Mouse (Mus musculus): ENCODE measurements around the gene Rpl3. TPM values are rescaled to one million over a fixed set of nuclear protein-coding genes. Genes with fewer than 3 reads are reported as not detected.

The Rpl3 gene
- polyA plus RNA-seq, 1 experiment from 2014 or later = 1,289 TPM

- H3K4me1 ChIP-seq (ENCODE audit: control insufficient read depth, insufficient read depth, low read length) = no peaks in the 10 kb centered on the region
- no peak for ATAC-seq (replicated peaks; ENCODE audit: insufficient number of reproducible peaks, low FRiP score, low TSS enrichment, low read depth)
- 87% methylated on average over 10 of the region's 10 CpGs for WGBS
These were observed 47.4 kb downstream of the Rpl3 start for GRCm38 (mm10) chr15:80044249-80044648.

GRCm38 (mm10) chr15:80042152-80042551 is 49.5 kb downstream of the Rpl3 start:
- no peak for ATAC-seq (replicated peaks; ENCODE audit: insufficient number of reproducible peaks, low FRiP score, low TSS enrichment, low read depth)
- H3K4me3 ChIP-seq (ENCODE audit: low read depth, low read length) = no peak overlapping the region
- no peaks in the 10 kb centered on the region for H3K9me3 ChIP-seq (replicated peaks; ENCODE audit: control insufficient read depth, low read length)
- no peak for DNase-seq (ENCODE audit: low spot score)
- no peaks in the 10 kb centered on the region for H3K4me1 ChIP-seq (ENCODE audit: control insufficient read depth, insufficient read depth, low read length)
- no peaks in the 10 kb centered on the region for H3K36me3 ChIP-seq (replicated peaks; ENCODE audit: control insufficient read depth, insufficient read depth, low read depth, low read length)
- H3K27me3 ChIP-seq (ENCODE audit: control insufficient read depth, insufficient read depth, low read length) = no peaks in the 10 kb centered on the region
- no peak overlapping the region for H3K4me2 ChIP-seq (ENCODE audit: low read depth, low read length)
- WGBS = 66% methylated on average over 4 of the region's 4 CpGs
- no peak overlapping the region for H3K27ac ChIP-seq (replicated peaks; ENCODE audit: low read depth, low read length)
- H3K9ac ChIP-seq (replicated peaks; ENCODE audit: low read length) = no peak overlapping the region

More at GRCm38 (mm10) chr15:80044249-80044648, 47.4 kb downstream of the Rpl3 start:
- no peaks in the 10 kb centered on the region for H3K36me3 ChIP-seq (replicated peaks; ENCODE audit: control insufficient read depth, insufficient read depth, low read depth, low read length)
- no peak overlapping the region for H3K4me2 ChIP-seq (ENCODE audit: low read depth, low read length)
- no peak for DNase-seq (ENCODE audit: low spot score)
- H3K27ac ChIP-seq (replicated peaks; ENCODE audit: low read depth, low read length) = no peak overlapping the region
- no peaks in the 10 kb centered on the region for H3K27me3 ChIP-seq (ENCODE audit: control insufficient read depth, insufficient read depth, low read length)
- H3K9me3 ChIP-seq (replicated peaks; ENCODE audit: control insufficient read depth, low read length) = no peaks in the 10 kb centered on the region
- H3K9ac ChIP-seq (replicated peaks; ENCODE audit: low read length) = no peak overlapping the region
- no peak overlapping the region for H3K4me3 ChIP-seq (ENCODE audit: low read depth, low read length)

GRCm38 (mm10) chr15:80038110-80038391 is 53.6 kb downstream of the Rpl3 start:
- H3K4me2 ChIP-seq (ENCODE audit: low read depth, low read length) = no peak overlapping the region
- ATAC-seq (replicated peaks; ENCODE audit: insufficient number of reproducible peaks, low FRiP score, low TSS enrichment, low read depth) = no peak
- DNase-seq (ENCODE audit: low spot score) = no peak
- H3K4me1 ChIP-seq (ENCODE audit: control insufficient read depth, insufficient read depth, low read length) = no peaks in the 10 kb centered on the region
- no peaks in the 10 kb centered on the region for H3K27me3 ChIP-seq (ENCODE audit: control insufficient read depth, insufficient read depth, low read length)
- no peak overlapping the region for H3K4me3 ChIP-seq (ENCODE audit: low read depth, low read length)
- no peak overlapping the region for H3K27ac ChIP-seq (replicated peaks; ENCODE audit: low read depth, low read length)
- 80% methylated on average over 2 of the region's 2 CpGs for WGBS
- H3K9ac ChIP-seq (replicated peaks; ENCODE audit: low read length) = no peak overlapping the region
- H3K36me3 ChIP-seq (replicated peaks; ENCODE audit: control insufficient read depth, insufficient read depth, low read depth, low read length) = no peaks in the 10 kb centered on the region
- no peaks in the 10 kb centered on the region for H3K9me3 ChIP-seq (replicated peaks; ENCODE audit: control insufficient read depth, low read length)

DNA sequence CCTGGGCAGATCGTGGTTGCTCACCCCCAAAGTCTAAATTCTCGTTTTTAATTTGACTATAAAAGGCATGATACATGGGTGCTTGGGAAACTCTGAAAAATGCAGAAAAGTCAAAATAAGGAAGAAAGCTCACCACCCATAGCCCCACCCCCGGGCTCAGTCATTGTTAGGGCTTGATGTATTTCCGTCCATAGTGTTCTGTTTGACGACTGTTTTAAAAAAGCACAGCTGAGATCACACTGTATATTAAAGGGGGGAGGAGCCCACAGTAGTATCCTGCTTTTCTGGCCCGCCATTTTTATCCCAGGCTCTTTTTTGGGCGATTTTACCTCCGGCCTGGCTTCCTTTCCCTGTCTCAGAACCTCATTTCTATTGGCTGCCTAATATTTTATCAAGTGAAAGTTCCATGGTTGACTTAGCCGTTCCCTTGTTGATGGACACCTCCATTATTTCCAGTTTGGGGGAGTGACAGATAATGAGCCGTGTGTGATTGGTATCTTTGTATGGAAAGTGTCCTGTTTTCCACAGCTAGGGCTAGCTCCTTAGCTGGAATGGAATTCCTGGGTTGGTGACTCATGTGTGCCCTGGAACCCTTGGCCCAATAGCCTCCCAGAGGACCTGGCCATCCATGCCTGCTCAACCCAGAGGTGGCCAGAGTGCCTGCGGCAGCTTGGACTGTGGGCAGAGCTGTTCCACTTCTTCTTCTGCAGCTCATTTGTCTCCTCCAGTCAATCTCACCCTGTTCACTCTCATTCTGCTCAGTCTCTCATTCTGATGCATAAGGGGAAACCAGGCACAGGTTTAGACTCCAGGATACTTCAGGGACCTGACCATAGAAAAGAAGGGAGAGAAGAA is 54.2 kb downstream of the Rpl3 start:
- Histone ChIP-seq H3K4me2 (ENCODE audit: low read depth, low read length) (no peak overlapping the region), H3K4me3 (ENCODE audit: low read depth, low read length) (no peak overlapping the region), H3K27me3 (ENCODE audit: control insufficient read depth, insufficient read depth, low read length) (no peaks in the 10 kb centered on the region), H3K27ac (replicated peaks; ENCODE audit: low read depth, low read length) (no peak overlapping the region), H3K9ac (replicated peaks; ENCODE audit: low read length) (no peak overlapping the region), H3K36me3 (replicated peaks; ENCODE audit: control insufficient read depth, insufficient read depth, low read depth, low read length) (no peaks in the 10 kb centered on the region), H3K4me1 (ENCODE audit: control insufficient read depth, insufficient read depth, low read length) (no peaks in the 10 kb centered on the region), H3K9me3 (replicated peaks; ENCODE audit: control insufficient read depth, low read length) (no peaks in the 10 kb centered on the region)
- DNase-seq (ENCODE audit: low spot score) = no peak
- no peak for ATAC-seq (replicated peaks; ENCODE audit: insufficient number of reproducible peaks, low FRiP score, low TSS enrichment, low read depth)
- WGBS = 79% methylated on average over 11 of the region's 11 CpGs

GRCm38 (mm10) chr15:80035341-80035885 is 56.3 kb downstream of the Rpl3 start:
- Histone ChIP-seq H3K27ac (replicated peaks; ENCODE audit: low read depth, low read length) (no peak overlapping the region), H3K4me2 (ENCODE audit: low read depth, low read length) (no peak overlapping the region), H3K27me3 (ENCODE audit: control insufficient read depth, insufficient read depth, low read length) (no peaks in the 10 kb centered on the region), H3K9ac (replicated peaks; ENCODE audit: low read length) (no peak overlapping the region), H3K4me1 (ENCODE audit: control insufficient read depth, insufficient read depth, low read length) (no peaks in the 10 kb centered on the region), H3K4me3 (ENCODE audit: low read depth, low read length) (no peak overlapping the region), H3K9me3 (replicated peaks; ENCODE audit: control insufficient read depth, low read length) (no peaks in the 10 kb centered on the region), H3K36me3 (replicated peaks; ENCODE audit: control insufficient read depth, insufficient read depth, low read depth, low read length) (no peaks in the 10 kb centered on the region)
- WGBS = 82% methylated on average over 6 of the region's 6 CpGs
- DNase-seq (ENCODE audit: low spot score) (no peak), ATAC-seq (replicated peaks; ENCODE audit: insufficient number of reproducible peaks, low FRiP score, low TSS enrichment, low read depth) (no peak)

DNA sequence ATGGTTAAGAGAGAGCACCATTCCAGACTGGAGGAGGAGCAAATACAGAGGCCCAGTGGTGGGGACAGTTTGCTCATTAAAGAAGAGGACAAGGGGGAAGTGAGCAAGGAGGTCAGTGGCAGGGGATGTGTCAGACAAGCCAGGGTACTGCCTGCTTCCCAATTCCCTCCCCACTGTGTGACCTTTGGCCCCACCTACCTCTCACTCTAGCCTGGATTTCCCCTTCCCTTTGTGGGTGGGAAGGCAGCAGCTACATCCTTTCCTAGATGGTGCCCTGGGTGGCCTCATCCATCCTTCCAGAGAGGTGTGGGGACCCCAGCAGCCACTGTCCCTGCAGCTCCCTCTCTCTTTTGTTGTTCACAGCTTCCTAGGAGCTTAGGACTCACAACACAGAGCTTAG is 56.8 kb downstream of the Rpl3 start:
- H3K9me3 ChIP-seq (replicated peaks; ENCODE audit: control insufficient read depth, low read length) = no peaks in the 10 kb centered on the region
- ATAC-seq (replicated peaks; ENCODE audit: insufficient number of reproducible peaks, low FRiP score, low TSS enrichment, low read depth) (no peak), DNase-seq (ENCODE audit: low spot score) (no peak)
- no peaks in the 10 kb centered on the region for H3K36me3 ChIP-seq (replicated peaks; ENCODE audit: control insufficient read depth, insufficient read depth, low read depth, low read length)
- no peak overlapping the region for H3K4me2 ChIP-seq (ENCODE audit: low read depth, low read length)
- no peak overlapping the region for H3K9ac ChIP-seq (replicated peaks; ENCODE audit: low read length)
- H3K4me1 ChIP-seq (ENCODE audit: control insufficient read depth, insufficient read depth, low read length) = no peaks in the 10 kb centered on the region
- no peaks in the 10 kb centered on the region for H3K27me3 ChIP-seq (ENCODE audit: control insufficient read depth, insufficient read depth, low read length)
- H3K27ac ChIP-seq (replicated peaks; ENCODE audit: low read depth, low read length) = no peak overlapping the region
- no peak overlapping the region for H3K4me3 ChIP-seq (ENCODE audit: low read depth, low read length)

DNA sequence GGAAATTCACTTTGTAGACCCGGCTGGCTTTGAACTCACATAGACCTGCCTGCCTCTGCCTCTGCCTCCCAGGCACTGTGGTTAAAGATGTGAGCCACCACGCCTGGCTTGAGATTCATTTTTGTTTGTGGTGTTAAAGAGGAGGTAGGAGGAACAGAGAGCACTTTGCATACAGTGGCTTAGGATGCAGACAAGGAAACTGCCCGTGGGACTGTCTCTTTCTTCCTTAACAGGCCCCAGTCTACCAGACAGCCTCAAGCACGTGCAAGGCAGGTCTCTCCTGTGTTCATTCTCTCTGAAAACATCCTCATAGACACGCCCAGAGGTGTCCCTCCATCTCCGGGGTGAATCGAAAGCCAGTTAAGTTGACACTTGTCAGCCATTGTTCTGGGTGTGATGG is 57.3 kb downstream of the Rpl3 start:
- Histone ChIP-seq H3K4me2 (ENCODE audit: low read depth, low read length) (no peak overlapping the region), H3K9me3 (replicated peaks; ENCODE audit: control insufficient read depth, low read length) (no peaks in the 10 kb centered on the region), H3K27ac (replicated peaks; ENCODE audit: low read depth, low read length) (no peak overlapping the region), H3K36me3 (replicated peaks; ENCODE audit: control insufficient read depth, insufficient read depth, low read depth, low read length) (no peaks in the 10 kb centered on the region), H3K27me3 (ENCODE audit: control insufficient read depth, insufficient read depth, low read length) (no peaks in the 10 kb centered on the region), H3K4me1 (ENCODE audit: control insufficient read depth, insufficient read depth, low read length) (no peaks in the 10 kb centered on the region), H3K4me3 (ENCODE audit: low read depth, low read length) (no peak overlapping the region), H3K9ac (replicated peaks; ENCODE audit: low read length) (no peak overlapping the region)
- ATAC-seq (replicated peaks; ENCODE audit: insufficient number of reproducible peaks, low FRiP score, low TSS enrichment, low read depth) (no peak), DNase-seq (ENCODE audit: low spot score) (no peak)
- WGBS = 70% methylated on average over 7 of the region's 7 CpGs

DNA sequence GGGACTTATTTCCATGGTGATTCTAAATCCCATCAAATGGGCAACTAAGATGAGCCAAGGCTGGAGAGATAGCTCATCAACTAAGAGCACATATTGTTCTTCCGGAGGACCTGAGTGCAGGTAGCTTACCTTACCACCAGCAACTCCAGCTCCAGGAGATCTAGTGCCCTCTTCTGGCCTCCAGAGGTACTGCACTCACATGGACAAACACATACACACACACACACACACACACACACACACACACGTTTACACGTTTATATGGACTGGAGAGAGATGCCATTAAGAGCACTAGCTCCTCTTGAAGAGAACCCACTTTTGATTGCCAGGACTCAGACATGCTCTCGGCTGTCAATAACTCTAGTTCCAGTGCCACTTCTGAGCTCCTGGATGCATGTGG is 60.5 kb downstream of the Rpl3 start:
- no peak for ATAC-seq (replicated peaks; ENCODE audit: insufficient number of reproducible peaks, low FRiP score, low TSS enrichment, low read depth)
- 81% methylated on average over 4 of the region's 4 CpGs for WGBS
- no peaks in the 10 kb centered on the region for H3K27me3 ChIP-seq (ENCODE audit: control insufficient read depth, insufficient read depth, low read length)
- no peak overlapping the region for H3K4me3 ChIP-seq (ENCODE audit: low read depth, low read length)
- no peaks in the 10 kb centered on the region for H3K9me3 ChIP-seq (replicated peaks; ENCODE audit: control insufficient read depth, low read length)
- no peak overlapping the region for H3K4me2 ChIP-seq (ENCODE audit: low read depth, low read length)
- no peak for DNase-seq (ENCODE audit: low spot score)
- no peaks in the 10 kb centered on the region for H3K4me1 ChIP-seq (ENCODE audit: control insufficient read depth, insufficient read depth, low read length)
- no peak overlapping the region for H3K27ac ChIP-seq (replicated peaks; ENCODE audit: low read depth, low read length)
- no peak overlapping the region for H3K9ac ChIP-seq (replicated peaks; ENCODE audit: low read length)
- H3K36me3 ChIP-seq (replicated peaks; ENCODE audit: control insufficient read depth, insufficient read depth, low read depth, low read length) = no peaks in the 10 kb centered on the region
